Mouse (Mus musculus) adrenal gland (tissue): ENCODE measurements around the gene Hmox1.

Source experiments
- intact Hi-C: fragments of 180-260 bp; cut with DNase I; formaldehyde crosslinking; loops from one replicate; pipeline ENCODE4 v1.15.1; 2025

The Hmox1 gene

GRCm38 (mm10) chr8:75087127-75087526, 6.3 kb upstream of the Hmox1 start:
- intact Hi-C loops, result no loop called here

- intact Hi-C loops, result no loop called here
These were observed 4.2 kb upstream of the Hmox1 start for GRCm38 (mm10) chr8:75088989-75089881.

- intact Hi-C loops, result no loop called here
These were observed 2.5 kb upstream of the Hmox1 start for GRCm38 (mm10) chr8:75090781-75091365.

GRCm38 (mm10) chr8:75102956-75103355, 9.5 kb downstream of the Hmox1 start:
- intact Hi-C loops, result no loop called here

GRCm38 (mm10) chr8:75103376-75103878, 10.0 kb downstream of the Hmox1 start:
- intact Hi-C loops, result no loop called here

GRCm38 (mm10) chr8:75108527-75109235, 15.3 kb downstream of the Hmox1 start:
- intact Hi-C loops, result loop anchor here (1.0 to 5.0 kb wide), 2 partner anchors 37 to 116 kb away; partner anchors contain the start of gene Hmgxb4

GRCm38 (mm10) chr8:75109236-75109967, 16.0 kb downstream of the Hmox1 start, which contains the start of gene Mcm5:
TSS of gene Mcm5 (plus strand) at chr8:75109569.
- intact Hi-C loops, result loop anchor here (5.0 kb wide), 1 partner anchor 117 kb away; the partner anchor contains the start of gene Hmgxb4

GRCm38 (mm10) chr8:75110093-75110492, 16.7 kb downstream of the Hmox1 start:
- intact Hi-C loops, result no loop called here

GRCm38 (mm10) chr8:75118505-75118904, 25.1 kb downstream of the Hmox1 start:
- intact Hi-C loops, result no loop called here

- intact Hi-C loops, result no loop called here
These were observed 25.9 kb downstream of the Hmox1 start for GRCm38 (mm10) chr8:75119287-75119686.

GRCm38 (mm10) chr8:75119747-75120146, 26.3 kb downstream of the Hmox1 start:
- intact Hi-C loops, result no loop called here

- intact Hi-C loops, result no loop called here
These were observed 34.0 kb downstream of the Hmox1 start for GRCm38 (mm10) chr8:75127406-75127805.

- intact Hi-C loops, result loop anchor here (1.0 to 5.0 kb wide), 2 partner anchors 86 to 140 kb away; no protein-coding TSS in a partner anchor
These were observed 39.1 kb downstream of the Hmox1 start for GRCm38 (mm10) chr8:75132485-75132884.

- intact Hi-C loops, result loop anchor here (5.0 kb wide), 1 partner anchor 139 kb away; no protein-coding TSS in a partner anchor
These were observed 40.0 kb downstream of the Hmox1 start for GRCm38 (mm10) chr8:75133399-75133798.

- intact Hi-C loops, result loop anchor here (5.0 kb wide), 1 partner anchor 138 kb away; no protein-coding TSS in a partner anchor
These were observed 41.4 kb downstream of the Hmox1 start for GRCm38 (mm10) chr8:75134603-75135391.

- intact Hi-C loops, result no loop called here
These were observed 42.3 kb downstream of the Hmox1 start for GRCm38 (mm10) chr8:75135756-75136155.

GRCm38 (mm10) chr8:75136256-75136655, 42.8 kb downstream of the Hmox1 start:
- intact Hi-C loops, result no loop called here

GRCm38 (mm10) chr8:75137536-75137935, 44.1 kb downstream of the Hmox1 start:
- intact Hi-C loops, result no loop called here
